Mouse (Mus musculus) E14TG2a.4 (cell line): Measurements from ENCODE around the gene Sema6d.

Experiments used
- CTCF ChIP-seq: conservative IDR thresholded peaks from 2 replicates; pipeline ENCODE4 v1.5.1; 2014; ENCODE audit warnings: low read length
- NANOG ChIP-seq: IDR thresholded peaks from 2 replicates; pipeline ENCODE4 v1.6.1; 2014; ENCODE audit warnings: borderline replicate concordance, low read length, mixed read lengths

DNA sequence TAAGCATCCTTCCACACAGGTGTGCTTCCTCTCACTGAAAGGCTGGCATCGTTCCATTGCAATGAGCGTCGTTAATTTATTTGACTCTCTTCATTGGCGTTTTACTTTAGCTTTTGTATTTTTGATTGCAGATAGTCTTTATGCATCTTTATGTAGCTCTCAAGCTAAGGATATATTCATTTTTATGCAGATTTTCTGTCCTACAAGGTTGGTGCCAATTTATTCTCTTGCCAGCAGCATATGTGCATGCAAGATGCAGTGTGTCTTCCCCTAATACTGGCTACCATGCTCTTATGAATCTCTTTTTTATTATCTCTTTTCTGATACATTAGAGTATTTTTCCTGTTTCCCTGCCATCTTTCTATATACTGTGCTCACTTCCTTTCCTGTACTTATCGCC, 111.7 kb downstream of the Sema6d start:
- TF ChIP-seq CTCF (no peak), NANOG (no peak)
